Mouse (Mus musculus) left cerebral cortex, adult 6 months (tissue): ENCODE measurements around the gene Sbk2. TPM values are rescaled to one million over a fixed set of nuclear protein-coding genes. Genes with fewer than 3 reads are reported as not detected.

Source experiments
- long read RNA-seq, 2 experiments: library from polyadenylated mRNA; unstranded; transcript quantifications; one replicate each; pipeline ENCODE4 v2.0.0; 2019 to 2020
- polyA plus RNA-seq: library from polyadenylated mRNA; unstranded; fragments of <200 nt; fragmentation: Nextera tagmentation; gene quantifications from 2 replicates; pipeline ENCODE4 v1.2.3, GENCODE M21; 2021

Sbk2 gene
- 0.28 and 0.50 TPM in 2 replicates for polyA plus RNA-seq
- long read RNA-seq, experiment 1, result 0 reads
- long read RNA-seq, experiment 2, result 0 reads

DNA sequence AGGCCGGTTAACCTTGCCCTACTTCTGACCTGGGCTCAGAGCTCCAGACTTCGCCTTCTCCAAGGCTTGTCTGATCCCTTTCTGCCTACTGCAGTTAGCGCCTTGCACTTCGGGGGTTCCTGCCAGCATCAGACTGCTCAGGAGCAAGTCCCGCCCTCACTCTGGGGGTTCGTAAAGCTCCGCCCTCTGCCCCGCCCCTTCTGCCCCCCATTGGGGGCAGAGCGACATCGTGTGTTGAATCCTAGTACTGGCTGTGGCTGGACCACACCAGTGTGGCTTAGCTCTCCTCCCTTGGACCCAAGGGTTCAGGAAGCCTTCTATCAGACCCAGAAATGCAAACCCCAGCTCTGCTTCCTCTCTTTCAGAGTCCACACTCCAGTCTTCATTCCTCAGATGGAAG lies at the start of gene Sbk2:
Gene Sbk2 (minus strand): TSS at position 135 of the 400 bp plus-strand sequence.

DNA sequence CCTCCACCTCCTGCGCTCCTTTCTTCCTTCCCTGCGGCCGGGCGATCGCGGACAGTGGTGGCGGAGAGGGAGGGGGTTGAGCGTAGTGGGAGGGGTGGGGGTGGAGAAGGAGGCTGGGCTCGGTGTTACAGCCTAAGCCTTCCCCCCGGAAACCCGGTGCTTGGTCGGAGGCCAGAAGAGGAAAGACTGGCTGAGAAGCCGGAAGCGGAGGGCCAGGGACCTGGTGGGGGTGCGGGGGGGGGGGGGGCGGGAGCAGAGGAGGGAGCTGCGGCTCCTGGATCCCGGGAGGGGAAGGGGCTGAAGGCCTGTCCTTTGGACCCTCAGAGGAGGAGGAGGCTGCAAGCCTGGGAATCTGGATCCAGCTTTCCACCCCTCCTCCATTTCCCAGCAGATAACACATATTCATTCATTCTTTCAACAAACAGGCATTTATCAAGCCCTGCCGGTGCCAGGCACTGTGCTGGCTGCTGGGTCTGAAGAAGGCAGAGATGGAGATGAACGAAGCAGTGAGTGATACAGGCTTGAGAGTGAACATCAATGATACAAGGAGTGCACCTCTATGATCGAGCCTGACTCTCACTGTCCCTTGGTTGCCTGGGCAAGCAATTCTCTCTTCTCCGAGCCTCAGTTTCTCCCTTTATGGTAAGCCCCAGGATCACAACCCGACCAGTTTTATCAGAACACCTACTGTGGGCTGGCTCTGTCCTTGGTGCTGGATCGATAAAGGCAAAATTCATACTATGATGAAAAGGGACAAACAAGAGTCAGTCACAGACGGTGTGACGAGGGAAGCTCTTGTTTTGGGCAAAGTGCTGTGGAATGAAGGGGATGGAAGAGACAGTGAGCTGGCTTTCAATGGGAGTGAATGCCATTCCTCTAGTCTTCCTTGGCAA lies 32.0 kb upstream of the Sbk2 start, which contains the start of gene Zfp579:
Gene Zfp579 (minus strand): TSS at position 156 of the 893 bp plus-strand sequence.

GRCm38 (mm10) chr7:4971068-4971467 lies 6.9 kb upstream of the Sbk2 start, which contains the start of gene Sbk3:
TSS of gene Sbk3 (minus strand) at chr7:4971168.

DNA sequence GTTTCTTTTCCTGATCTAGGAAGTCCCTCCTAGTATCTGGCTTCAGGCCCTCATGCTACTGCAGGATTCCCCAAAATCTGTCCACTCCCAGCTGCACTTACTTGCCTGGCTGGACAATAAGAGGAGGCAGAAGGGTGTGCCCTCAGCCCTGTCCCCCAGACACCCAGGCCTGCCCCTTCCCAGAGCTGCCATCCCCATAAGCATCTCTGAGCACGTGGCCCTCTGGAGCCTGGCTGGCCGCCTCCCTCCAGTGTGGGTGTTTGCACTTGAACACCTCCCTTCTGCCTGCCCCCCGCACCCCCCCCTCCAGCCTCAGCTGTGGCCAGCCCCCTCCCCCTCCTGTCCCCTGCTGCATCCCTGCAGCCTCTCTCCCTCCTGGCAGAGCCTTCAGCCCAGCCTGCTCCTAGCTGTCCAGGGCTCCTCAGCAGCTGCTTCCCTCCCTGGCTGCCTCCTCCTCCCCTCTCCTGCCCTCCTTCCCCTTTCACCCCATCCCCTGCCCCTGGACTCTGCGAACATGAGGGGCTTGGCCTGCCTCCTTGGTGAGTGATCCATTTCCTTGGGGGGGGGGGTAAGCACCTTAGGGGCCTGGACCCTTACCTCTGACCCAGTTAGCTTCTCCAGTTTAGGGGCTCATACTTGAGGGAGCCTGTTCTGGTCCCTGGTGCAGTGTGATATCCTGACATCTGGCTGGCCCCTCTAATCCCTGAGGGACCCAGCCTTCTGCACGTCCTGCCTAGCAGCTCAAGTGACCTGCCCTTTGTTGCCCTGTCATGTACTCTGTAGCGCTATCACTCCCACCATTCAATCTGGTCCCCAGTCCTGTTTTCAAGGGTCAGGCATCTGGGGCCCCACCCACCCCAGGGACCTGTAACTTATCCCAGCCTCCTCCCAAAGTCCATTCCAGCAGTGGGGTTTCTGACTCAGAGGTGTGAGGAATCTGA lies 38.5 kb downstream of the Sbk2 start, which contains the start of gene Ssc5d:
Gene Ssc5d (plus strand): TSS at position 345 of the 941 bp plus-strand sequence.

DNA sequence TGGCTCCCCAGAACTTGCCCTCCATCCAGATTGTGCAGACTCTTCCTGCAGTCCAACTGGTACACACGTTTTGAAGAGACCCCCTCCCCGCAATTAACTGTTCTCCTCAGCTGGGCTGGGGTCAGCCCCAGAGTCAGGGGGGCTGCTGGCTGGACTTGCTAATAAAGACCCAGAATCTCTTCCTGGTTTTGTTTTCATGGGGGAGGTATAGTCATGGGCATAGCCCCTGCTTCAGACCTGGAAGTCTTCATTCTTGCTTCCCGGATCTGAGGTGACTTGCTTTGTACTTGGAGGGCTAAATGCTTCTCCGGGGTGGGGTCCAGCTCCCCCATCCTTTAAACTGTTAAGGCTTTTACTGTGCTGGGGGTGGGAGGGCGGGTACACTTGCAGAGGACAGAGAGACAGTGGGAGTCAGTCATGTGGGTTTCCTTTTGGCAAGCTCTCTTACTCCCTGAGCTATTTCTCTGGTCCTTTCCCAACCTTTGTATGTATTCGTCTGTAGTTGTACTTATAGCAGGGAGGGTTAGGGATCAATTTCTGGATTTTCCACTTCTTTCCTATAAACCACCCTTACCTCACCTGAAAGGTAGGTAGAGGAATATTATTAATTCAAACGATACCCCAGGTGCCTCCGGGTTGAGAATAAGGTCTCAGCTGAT lies 42.3 kb downstream of the Sbk2 start, which contains the start of gene Nat14:
Gene Nat14 (plus strand): TSS at position 205 of the 659 bp plus-strand sequence.

GRCm38 (mm10) chr7:4915007-4915665 lies 49.1 kb downstream of the Sbk2 start, which contains the start of gene Zfp628:
TSS of gene Zfp628 (plus strand) at chr7:4915217.

GRCm38 (mm10) chr7:4906466-4906950 lies 57.7 kb downstream of the Sbk2 start, which contains the start of gene Gm36210:
TSS of gene Gm36210 (minus strand) at chr7:4906516.

Other genes starting within 250 kb of the Sbk2 start
- gene Tmem150b, start 239.2 kb downstream of the Sbk2 start, polyA plus RNA-seq, result 0.25 TPM in 1 of 2 replicates, not detected in the other
- gene Kmt5c, start 224.3 kb downstream of the Sbk2 start, polyA plus RNA-seq, result 4.4 and 5.7 TPM in 2 replicates
- gene Cox6b2, start 211.3 kb downstream of the Sbk2 start, polyA plus RNA-seq, result 14.4 and 16.7 TPM in 2 replicates
- not detected in 2 replicates for gene Fam71e2, start 193.1 kb downstream of the Sbk2 start, polyA plus RNA-seq
- gene Il11, start 181.5 kb downstream of the Sbk2 start, polyA plus RNA-seq, result 0.19 and 0.39 TPM in 2 replicates
- gene Tmem190, start 181.5 kb downstream of the Sbk2 start, polyA plus RNA-seq, result not detected in 2 replicates
- gene Tmem238, start 174.8 kb downstream of the Sbk2 start, polyA plus RNA-seq, result 3.3 and 11.7 TPM in 2 replicates
- gene Rpl28, start 171.5 kb downstream of the Sbk2 start, polyA plus RNA-seq, result 1,133 and 1,160 TPM in 2 replicates
- 17.9 and 212 TPM in 2 replicates for gene Ube2s, start 151.8 kb downstream of the Sbk2 start, polyA plus RNA-seq
- 11.2 and 11.4 TPM in 2 replicates for gene Shisa7, start 119.7 kb downstream of the Sbk2 start, polyA plus RNA-seq
- 20.0 and 27.8 TPM in 2 replicates for gene Isoc2b, start 94.1 kb downstream of the Sbk2 start, polyA plus RNA-seq
- gene Isoc2a, start 87.3 kb downstream of the Sbk2 start, polyA plus RNA-seq, result 0.45 and 1.3 TPM in 2 replicates
- 0.11 and 0.16 TPM in 2 replicates for gene Gm36210, start 57.9 kb downstream of the Sbk2 start, polyA plus RNA-seq
- 0.69 and 2.7 TPM in 2 replicates for gene Zfp628, start 49.2 kb downstream of the Sbk2 start, polyA plus RNA-seq
- gene Nat14, start 42.4 kb downstream of the Sbk2 start, polyA plus RNA-seq, result 115 and 129 TPM in 2 replicates
- 0.10 and 0.19 TPM in 2 replicates for gene Ssc5d, start 38.6 kb downstream of the Sbk2 start, polyA plus RNA-seq
- 0.23 TPM in 2 replicates for gene Sbk3, start 6.8 kb upstream of the Sbk2 start, polyA plus RNA-seq
- 5.1 and 11.4 TPM in 2 replicates for gene Zfp579, start 31.8 kb upstream of the Sbk2 start, polyA plus RNA-seq
- gene Zfp524, start 50.0 kb upstream of the Sbk2 start, polyA plus RNA-seq, result 10.9 and 14.7 TPM in 2 replicates
- gene Fiz1, start 50.3 kb upstream of the Sbk2 start, polyA plus RNA-seq, result 12.1 and 13.9 TPM in 2 replicates
- gene Gm44973, start 51.1 kb upstream of the Sbk2 start, polyA plus RNA-seq, result not detected in 2 replicates
- 1.1 and 4.4 TPM in 2 replicates for gene Zfp865, start 56.0 kb upstream of the Sbk2 start, polyA plus RNA-seq
- gene Ccdc106, start 56.1 kb upstream of the Sbk2 start, polyA plus RNA-seq, result 55.0 and 60.1 TPM in 2 replicates
- not detected in 2 replicates for gene 4632433K11Rik, start 69.7 kb upstream of the Sbk2 start, polyA plus RNA-seq
- 3.0 and 3.3 TPM in 2 replicates for gene Zfp784, start 74.0 kb upstream of the Sbk2 start, polyA plus RNA-seq
- 4.9 and 24.0 TPM in 2 replicates for gene Zfp580, start 87.1 kb upstream of the Sbk2 start, polyA plus RNA-seq
- 5.8 and 18.1 TPM in 2 replicates for gene U2af2, start 97.7 kb upstream of the Sbk2 start, polyA plus RNA-seq
- 52.2 and 182 TPM in 2 replicates for gene Epn1, start 115.8 kb upstream of the Sbk2 start, polyA plus RNA-seq
- not detected in 2 replicates for gene Rfpl4, start 152.5 kb upstream of the Sbk2 start, polyA plus RNA-seq
- gene Rasl2-9, start 161.5 kb upstream of the Sbk2 start, polyA plus RNA-seq, result 0.59 and 0.75 TPM in 2 replicates
- gene Vmn1r55, start 185.3 kb upstream of the Sbk2 start, polyA plus RNA-seq, result 0.01 TPM in 1 of 2 replicates, not detected in the other
- gene Vmn1r56, start 232.3 kb upstream of the Sbk2 start, polyA plus RNA-seq, result not detected in 2 replicates